8 mouse cellular contexts compared by ENCODE assay signal in the genomic region with DNA sequence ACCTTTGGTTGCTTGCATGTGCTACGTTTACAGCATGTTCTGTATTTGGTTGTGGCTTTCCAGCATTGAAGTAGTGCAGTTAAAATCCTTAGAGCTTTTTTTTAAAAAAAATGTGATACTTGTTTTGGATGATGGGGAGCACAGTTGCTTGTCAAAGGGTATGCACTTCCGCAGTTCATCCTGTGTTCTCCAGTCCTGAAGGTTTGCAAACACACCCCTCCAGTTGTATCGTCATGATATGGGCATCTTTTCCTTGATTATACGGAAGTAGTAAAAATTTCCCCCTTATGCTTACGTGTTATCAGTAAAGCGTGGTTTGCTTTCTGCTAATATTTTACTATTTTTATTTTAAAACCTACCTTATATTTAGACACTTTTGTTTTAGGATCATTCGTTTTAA. TPM values are rescaled to one million over a fixed set of nuclear protein-coding genes. Genes with fewer than 3 reads are reported as not detected.
DNase-seq lines count a peak whose midpoint lies in the region; ATAC-seq and TF ChIP-seq lines count a peak whose summit lies in the region.

No protein-coding gene starts in this region.

- H3K4me1 ChIP-seq in brown adipose tissue, adult 24 weeks (ENCODE audit: control insufficient read depth, insufficient read depth, insufficient read length, low read length), result no peaks in the 10 kb centered on the region
- H3K4me1 ChIP-seq in hindbrain, postnatal 0 days (ENCODE audit: insufficient read depth, low read length), result peaks cover 8% of the 10 kb centered on the region; the same call in 1 of the 2 replicates
- H3K4me1 ChIP-seq in midbrain, postnatal 0 days (ENCODE audit: insufficient read depth, low read length), result peaks cover 8% of the 10 kb centered on the region

- H3K27ac ChIP-seq in layer of hippocampus, adult 2 months, result peak overlapping the region; percentile 92
- H3K27ac ChIP-seq in brown adipose tissue, adult 24 weeks (replicated peaks; ENCODE audit: low read depth, low read length), result no peak overlapping the region
- 0 out of 2 replicates have a peak overlapping the region, but pooled peaks have one; percentile 97 for H3K27ac ChIP-seq in hindbrain, postnatal 0 days
- no peak overlapping the region; the same call in 1 of the 2 replicates for H3K27ac ChIP-seq in midbrain, postnatal 0 days (ENCODE audit: low read depth, low read length)

- no peak for ATAC-seq in hindbrain, postnatal 0 days
- no peak for ATAC-seq in midbrain, postnatal 0 days (ENCODE audit: low FRiP score)

- H3K36me3 ChIP-seq in hindbrain, postnatal 0 days (ENCODE audit: insufficient read depth, low read length), result no peaks in the 10 kb centered on the region
- no peaks in the 10 kb centered on the region; the same call in 1 of the 2 replicates for H3K36me3 ChIP-seq in midbrain, postnatal 0 days (ENCODE audit: insufficient read depth, low read length)

- 38% methylated on average over 7 of the region's 7 CpGs for WGBS in hindbrain, postnatal 0 days
- 39% methylated on average over 7 of the region's 7 CpGs for WGBS in midbrain, postnatal 0 days

- H3K4me3 ChIP-seq in layer of hippocampus, adult 2 months, result peak overlapping the region; percentile 87
- peak overlapping the region; percentile 94 for H3K4me3 ChIP-seq in brown adipose tissue, adult 24 weeks (ENCODE audit: insufficient read depth, low read depth, low read length)
- H3K4me3 ChIP-seq in hindbrain, postnatal 0 days (ENCODE audit: low read length), result peak overlapping the region; percentile 84
- H3K4me3 ChIP-seq in midbrain, postnatal 0 days (ENCODE audit: low read depth, low read length), result peak overlapping the region; percentile 70

- no peaks in the 10 kb centered on the region for H3K9me3 ChIP-seq in hindbrain, postnatal 0 days (ENCODE audit: low read length)
- H3K9me3 ChIP-seq in midbrain, postnatal 0 days (ENCODE audit: low read length), result no peaks in the 10 kb centered on the region

- H3K27me3 ChIP-seq in hindbrain, postnatal 0 days (ENCODE audit: insufficient read depth, low read length), result no peaks in the 10 kb centered on the region
- no peaks in the 10 kb centered on the region for H3K27me3 ChIP-seq in midbrain, postnatal 0 days (ENCODE audit: insufficient read depth, low read length)

- DNase-seq in layer of hippocampus, adult 2 months (ENCODE audit: low spot score in 2 of 2), result no peak
- no peak for DNase-seq in layer of hippocampus, postnatal 10 days (ENCODE audit: low spot score in 2 of 2)
- DNase-seq in hindbrain, postnatal 0 days (ENCODE audit: low spot score), result no peak
- no peak for DNase-seq in midbrain, postnatal 0 days (ENCODE audit: low spot score)
- no peak for DNase-seq in gastrocnemius, postnatal 25 days
- no peak for DNase-seq in right cerebral cortex, postnatal 36 days (ENCODE audit: low spot score in 2 of 2)
- DNase-seq in spleen, postnatal 14 days (ENCODE audit: low spot score in 2 of 2), result no peak

- no peak for TF ChIP-seq CTCF in layer of hippocampus, adult 2 months (conservative IDR thresholded peaks at IDR 0.05)
- TF ChIP-seq CTCF in hindbrain, postnatal 0 days (IDR thresholded peaks at IDR 0.05; ENCODE audit: low read depth), result no peak
- TF ChIP-seq CTCF in midbrain, postnatal 0 days (IDR thresholded peaks at IDR 0.05), result no peak

- H3K9ac ChIP-seq in hindbrain, postnatal 0 days (replicated peaks; ENCODE audit: low read length), result peak overlapping the region; percentile 86
- H3K9ac ChIP-seq in midbrain, postnatal 0 days (replicated peaks; ENCODE audit: low read length, poor library complexity, severe bottlenecking), result peak overlapping the region; percentile 84

- peak overlapping the region; percentile 60 for H3K4me2 ChIP-seq in hindbrain, postnatal 0 days (ENCODE audit: low read depth, low read length)
- peak overlapping the region; percentile 50 for H3K4me2 ChIP-seq in midbrain, postnatal 0 days (ENCODE audit: low read depth, low read length, poor library complexity, severe bottlenecking)

RNA-seq across cellular contexts. Expression of gene Capn7, which starts 1.0 kb away (rescaled TPM):
- 10 to 100 TPM; 35.6 to 39.4 TPM for total RNA-seq in layer of hippocampus, adult 2 months (2021)
- total RNA-seq in layer of hippocampus, postnatal 10 days (2021), result 10 to 100 TPM; 39.9 to 41.5 TPM
- 14.9 and 16.9 TPM in 2 replicates for polyA plus RNA-seq in brown adipose tissue, adult 24 weeks (2012; ENCODE audit: insufficient read depth, insufficient read length, missing spikeins)
- total RNA-seq in hindbrain, postnatal 0 days (2014; rRNA removed), result 46.8 and 48.2 TPM in 2 replicates
- 50.4 and 50.5 TPM in 2 replicates for polyA plus RNA-seq in hindbrain, postnatal 0 days (2015; fragmentation: Nextera tagmentation; extraction: Ambion mirVana)
- total RNA-seq in midbrain, postnatal 0 days (2014; rRNA removed), result 73.7 and 84.3 TPM in 2 replicates
- polyA plus RNA-seq in midbrain, postnatal 0 days (2015; fragmentation: Nextera tagmentation; extraction: Ambion mirVana), result 55.9 and 56.8 TPM in 2 replicates
- total RNA-seq in gastrocnemius, postnatal 25 days (2021), result 10 to 100 TPM; 28.4 to 29.3 TPM

RNA-seq across cellular contexts. Expression of gene Dnah1, which starts 13.7 kb away (rescaled TPM):
- total RNA-seq in layer of hippocampus, adult 2 months (2021), result 1 to 10 TPM; 4.6 to 5.8 TPM
- total RNA-seq in layer of hippocampus, postnatal 10 days (2021), result 1 to 10 TPM; 2.2 to 2.4 TPM
- polyA plus RNA-seq in brown adipose tissue, adult 24 weeks (2012; ENCODE audit: insufficient read depth, insufficient read length, missing spikeins), result not detected in 2 replicates
- 5.1 and 9.9 TPM in 2 replicates for total RNA-seq in hindbrain, postnatal 0 days (2014; rRNA removed)
- polyA plus RNA-seq in hindbrain, postnatal 0 days (2015; fragmentation: Nextera tagmentation; extraction: Ambion mirVana), result 2.1 and 2.6 TPM in 2 replicates
- 4.2 and 7.8 TPM in 2 replicates for total RNA-seq in midbrain, postnatal 0 days (2014; rRNA removed)
- 3.1 and 3.4 TPM in 2 replicates for polyA plus RNA-seq in midbrain, postnatal 0 days (2015; fragmentation: Nextera tagmentation; extraction: Ambion mirVana)
- total RNA-seq in gastrocnemius, postnatal 25 days (2021), result under 1 TPM; 0.16 to 0.18 TPM

Comparison
In these comparisons a context has a peak if more than half of its experiments do, and no peak if none do; other contexts are left out.
1. H3K27ac ChIP-seq: peak in layer of hippocampus, adult 2 months (single experiment) and hindbrain, postnatal 0 days (single experiment); none in brown adipose tissue, adult 24 weeks (single experiment) and midbrain, postnatal 0 days (single experiment).
2. Peak in every context shown above with its lines, with median percentiles within 50 percentile points of each other: H3K4me3 ChIP-seq.